Mouse (Mus musculus) heart, embryonic 16.5 days (tissue): ENCODE measurements at regions not wholly inside any gene's neighbourhood (a gene's known extent, or its start where the extent isn't known, plus 50 kb on each side); places are given as distances from the start of the nearest gene placed in this dataset.

Experiments used
- ATAC-seq: fragments of 200-750 bp; cut with Nextera tagmentation; replicated peaks from 2 replicates; pipeline ENCODE4 v1.8.0; 2017; ENCODE audit warnings: moderate number of reproducible peaks; ENCODE audit not compliant: insufficient read depth, low FRiP score; ENCODE audit errors: extremely low read depth
- H3K27ac ChIP-seq: fragments of 300-500 bp; sonication (generic); 2 replicates; pipeline ENCODE4 v1.5.1; 2014; ENCODE audit warnings: mild to moderate bottlenecking, low read length, control low read depth, moderate library complexity
- H3K27me3 ChIP-seq: fragments of 300-500 bp; sonication (generic); 2 replicates; pipeline ENCODE4 v1.6.1; 2014; ENCODE audit warnings: low read length, mixed read lengths; ENCODE audit not compliant: control insufficient read depth, insufficient read depth
- H3K36me3 ChIP-seq: fragments of 300-500 bp; sonication (generic); 2 replicates; pipeline ENCODE4 v1.6.1; 2014; ENCODE audit not compliant: control insufficient read depth, insufficient read depth
- H3K4me1 ChIP-seq: fragments of 300-500 bp; sonication (generic); 2 replicates; pipeline ENCODE4 v1.6.1; 2014; ENCODE audit warnings: low read length, mixed read lengths; ENCODE audit not compliant: control insufficient read depth, insufficient read depth
- H3K4me2 ChIP-seq: fragments of 300-500 bp; sonication (generic); 2 replicates; pipeline ENCODE4 v1.6.1; 2014; ENCODE audit warnings: low read depth, mild to moderate bottlenecking, control low read depth, low read length
- H3K4me3 ChIP-seq: fragments of 300-500 bp; sonication (generic); 2 replicates; pipeline ENCODE4 v1.5.1; 2014; ENCODE audit warnings: mild to moderate bottlenecking, control low read depth, low read length
- H3K9ac ChIP-seq: fragments of 300-500 bp; sonication (generic); 2 replicates; pipeline ENCODE4 v1.6.1; 2014; ENCODE audit warnings: low read length, control low read depth
- H3K9me3 ChIP-seq: fragments of 300-500 bp; sonication (generic); replicated peaks from 2 replicates; pipeline ENCODE4 v1.6.1; 2016; ENCODE audit warnings: low read length; ENCODE audit not compliant: control insufficient read depth
- WGBS: fragments of 180-500 bp; shearing (Covaris S2); extraction: QIAGEN DNeasy Blood & Tissue Kit; methylation state at CpG from one replicate; pipeline ENCODE4 v1.1.7; 2014; 5-methylcytosine and 5-hydroxymethylcytosine counted together

DNA sequence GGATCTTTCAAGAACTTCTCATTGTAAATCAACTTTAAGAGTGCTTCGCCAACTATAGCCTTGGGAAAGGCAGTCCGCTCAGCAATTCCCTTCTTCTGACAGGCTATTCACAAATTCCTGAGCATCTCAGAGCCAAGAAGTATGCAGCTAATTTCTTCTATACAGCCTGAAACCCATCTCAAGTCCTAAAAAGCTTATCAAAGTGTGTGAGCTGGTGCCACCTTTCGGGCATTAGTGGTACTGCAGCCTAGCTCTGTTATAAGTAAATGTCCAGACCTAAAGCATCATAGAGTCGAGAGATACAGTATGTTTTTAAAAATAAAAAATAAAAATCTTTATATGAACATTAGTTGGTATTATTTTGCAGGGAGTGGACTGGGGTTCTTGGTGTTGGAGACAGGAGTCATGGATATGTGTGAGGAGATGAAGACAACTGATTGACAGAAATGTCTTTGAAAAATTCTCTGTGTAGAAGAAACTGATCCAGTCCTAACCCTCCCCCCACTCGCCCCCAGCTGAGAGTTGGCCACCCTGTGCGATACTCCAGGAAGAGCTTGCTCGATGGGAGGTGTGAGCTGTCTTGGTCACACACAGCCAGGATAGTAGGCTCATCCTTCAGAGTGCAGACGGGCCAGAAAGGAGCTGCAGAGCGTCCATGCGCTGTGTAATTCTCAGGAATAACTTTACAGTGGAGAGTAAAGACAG is 56.4 kb downstream of the Bod1 start:
- Histone ChIP-seq H3K9me3 (no peaks in the 10 kb centered on the region), H3K36me3 (no peaks in the 10 kb centered on the region), H3K27ac (no peak overlapping the region), H3K4me2 (no peak overlapping the region), H3K9ac (no peak overlapping the region), H3K4me1 (peaks cover 19% of the 10 kb centered on the region), H3K27me3 (no peaks in the 10 kb centered on the region), H3K4me3 (no peak overlapping the region)
- 66% methylated on average over 10 of the region's 10 CpGs for WGBS
- no peak for ATAC-seq

DNA sequence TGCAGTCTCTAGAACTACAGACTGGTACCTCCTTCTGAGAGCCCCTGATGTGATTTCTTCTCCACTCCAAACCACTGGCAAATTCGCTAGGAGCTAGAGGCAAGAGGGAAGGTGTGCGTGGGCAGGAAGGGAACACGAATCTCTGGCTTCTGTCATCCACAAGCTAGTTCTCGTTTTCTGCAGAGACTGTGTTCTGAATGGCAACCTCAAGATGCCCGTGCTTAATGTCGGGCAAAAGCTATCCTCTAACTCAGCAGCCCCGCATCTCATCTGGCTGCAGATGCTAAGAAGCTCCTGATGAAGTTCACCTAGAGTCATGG is 57.3 kb downstream of the Bod1 start:
- Histone ChIP-seq H3K9me3 (no peaks in the 10 kb centered on the region), H3K27me3 (no peaks in the 10 kb centered on the region), H3K36me3 (no peaks in the 10 kb centered on the region), H3K4me1 (peaks cover 19% of the 10 kb centered on the region), H3K27ac (no peak overlapping the region), H3K9ac (no peak overlapping the region), H3K4me3 (no peak overlapping the region), H3K4me2 (no peak overlapping the region)
- WGBS: 74% methylated on average over 7 of the region's 7 CpGs
- ATAC-seq: no peak

DNA sequence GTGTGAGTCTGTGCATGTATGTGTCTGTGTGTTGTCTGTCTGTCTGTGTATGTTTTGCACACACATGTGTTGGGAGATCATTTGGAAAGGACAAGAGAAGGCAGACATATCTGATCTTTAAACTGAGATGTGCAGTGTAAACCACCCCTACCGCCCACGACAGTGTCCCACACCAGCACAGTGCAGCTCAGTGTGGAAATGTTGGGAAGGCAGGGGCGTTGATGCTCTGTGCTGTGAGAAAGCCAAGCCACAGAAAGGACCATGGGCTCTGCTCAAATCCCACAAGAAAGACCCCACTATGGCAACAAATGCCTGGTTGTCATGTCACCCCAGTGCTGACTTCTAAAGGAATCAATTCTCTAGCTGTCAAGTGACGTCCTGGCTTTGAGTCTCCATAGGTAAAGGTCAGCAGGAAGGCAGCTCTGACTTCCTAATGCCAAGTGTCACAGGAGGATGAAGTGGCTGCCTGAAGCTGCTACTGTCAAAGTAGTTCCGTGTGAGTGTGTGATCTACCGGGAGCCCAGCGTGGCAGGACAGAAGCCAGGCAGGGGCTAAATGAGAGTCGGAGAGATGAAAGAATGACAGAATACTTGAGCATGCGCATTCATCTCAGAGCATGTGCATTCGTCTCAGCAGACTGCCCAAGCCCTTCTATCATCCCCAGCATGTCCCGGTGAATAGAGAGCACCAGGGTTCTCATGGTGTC is 57.8 kb downstream of the Bod1 start:
- Histone ChIP-seq H3K27ac (no peak overlapping the region), H3K4me3 (no peak overlapping the region), H3K4me2 (no peak overlapping the region), H3K9ac (no peak overlapping the region), H3K36me3 (no peaks in the 10 kb centered on the region), H3K9me3 (no peaks in the 10 kb centered on the region), H3K27me3 (no peaks in the 10 kb centered on the region), H3K4me1 (peaks cover 19% of the 10 kb centered on the region)
- no peak for ATAC-seq
- WGBS: 40% methylated on average over 11 of the region's 11 CpGs

DNA sequence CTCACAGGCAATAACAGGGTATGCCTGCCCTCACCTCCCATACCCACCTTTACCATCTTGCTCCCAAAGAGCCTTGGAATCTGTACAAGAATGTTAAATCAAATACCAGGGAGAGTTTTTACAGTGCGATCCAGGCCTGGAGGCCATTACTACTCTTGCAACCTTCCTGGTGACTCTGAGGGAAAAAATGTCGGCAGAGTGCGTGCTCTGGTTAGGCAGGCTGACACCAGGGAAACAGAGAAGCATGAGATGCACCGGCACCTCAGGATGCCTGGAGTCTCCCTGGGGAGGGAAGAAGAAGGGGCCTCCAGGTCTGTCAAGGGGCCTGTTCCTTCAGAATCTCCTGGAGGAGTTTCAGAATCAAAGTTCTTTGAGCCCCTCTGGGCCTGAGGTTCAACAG is 63.2 kb downstream of the Bod1 start:
- 81% methylated on average over 4 of the region's 4 CpGs for WGBS
- no peak overlapping the region for H3K4me2 ChIP-seq
- no peaks in the 10 kb centered on the region for H3K36me3 ChIP-seq
- H3K27ac ChIP-seq: no peak overlapping the region
- H3K9me3 ChIP-seq: no peaks in the 10 kb centered on the region
- H3K4me1 ChIP-seq: peaks cover 21% of the 10 kb centered on the region
- H3K4me3 ChIP-seq: no peak overlapping the region
- H3K27me3 ChIP-seq: no peaks in the 10 kb centered on the region
- ATAC-seq: no peak
- no peak overlapping the region for H3K9ac ChIP-seq

DNA sequence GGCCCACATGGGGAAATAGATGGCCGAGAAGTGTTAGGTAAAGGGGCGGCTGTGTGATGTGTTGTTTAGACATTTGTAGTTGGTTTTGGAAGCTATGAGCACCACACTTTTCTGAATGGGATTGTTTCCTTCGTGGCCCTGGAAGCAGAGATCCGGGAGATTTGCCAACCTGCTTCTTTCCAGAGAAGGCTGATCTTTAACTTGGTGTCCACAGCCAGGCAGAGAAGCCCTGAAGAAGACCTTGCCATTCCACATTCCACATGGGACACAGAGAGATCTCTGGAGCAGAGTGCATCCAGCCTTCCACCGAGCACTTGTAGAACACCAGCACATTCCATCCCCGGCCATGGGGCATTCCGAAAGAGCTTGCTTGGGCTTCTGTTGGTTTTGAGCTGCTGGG is 70.2 kb downstream of the Bod1 start:
- ATAC-seq: no peak
- no peaks in the 10 kb centered on the region for H3K27me3 ChIP-seq
- no peak overlapping the region for H3K27ac ChIP-seq
- no peak overlapping the region for H3K4me3 ChIP-seq
- H3K4me1 ChIP-seq: peaks cover 28% of the 10 kb centered on the region
- no peak overlapping the region for H3K9ac ChIP-seq
- 76% methylated on average over 7 of the region's 7 CpGs for WGBS
- H3K36me3 ChIP-seq: no peaks in the 10 kb centered on the region
- no peak overlapping the region for H3K4me2 ChIP-seq
- H3K9me3 ChIP-seq: no peaks in the 10 kb centered on the region

DNA sequence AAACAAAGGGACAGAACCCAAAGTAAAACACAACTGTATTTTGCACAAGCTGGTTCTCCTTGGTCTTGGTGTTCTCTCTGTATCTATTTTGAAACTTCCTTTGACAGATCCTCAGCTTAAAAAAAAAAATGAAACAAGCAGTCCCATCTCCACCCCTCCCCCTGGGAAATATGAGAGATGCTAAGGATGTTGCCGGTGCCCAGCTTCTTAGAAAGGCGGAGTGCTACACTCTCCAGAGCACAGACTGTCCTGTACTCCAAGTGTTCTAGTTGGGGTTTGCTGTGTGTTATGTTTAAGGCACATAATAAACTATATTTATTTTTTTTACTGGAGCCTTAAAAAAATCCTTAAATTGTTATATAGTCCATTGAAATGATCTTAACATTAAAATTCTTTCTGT is 78.1 kb downstream of the Bod1 start:
- WGBS: 93% methylated on average over 2 of the region's 2 CpGs
- H3K4me3 ChIP-seq: no peak overlapping the region
- no peak overlapping the region for H3K4me2 ChIP-seq
- H3K9ac ChIP-seq: no peak overlapping the region
- H3K27me3 ChIP-seq: no peaks in the 10 kb centered on the region
- H3K27ac ChIP-seq: no peak overlapping the region
- no peak for ATAC-seq
- no peaks in the 10 kb centered on the region for H3K9me3 ChIP-seq
- peaks cover 10% of the 10 kb centered on the region; the same call in 1 of the 2 replicates for H3K4me1 ChIP-seq
- H3K36me3 ChIP-seq: no peaks in the 10 kb centered on the region

DNA sequence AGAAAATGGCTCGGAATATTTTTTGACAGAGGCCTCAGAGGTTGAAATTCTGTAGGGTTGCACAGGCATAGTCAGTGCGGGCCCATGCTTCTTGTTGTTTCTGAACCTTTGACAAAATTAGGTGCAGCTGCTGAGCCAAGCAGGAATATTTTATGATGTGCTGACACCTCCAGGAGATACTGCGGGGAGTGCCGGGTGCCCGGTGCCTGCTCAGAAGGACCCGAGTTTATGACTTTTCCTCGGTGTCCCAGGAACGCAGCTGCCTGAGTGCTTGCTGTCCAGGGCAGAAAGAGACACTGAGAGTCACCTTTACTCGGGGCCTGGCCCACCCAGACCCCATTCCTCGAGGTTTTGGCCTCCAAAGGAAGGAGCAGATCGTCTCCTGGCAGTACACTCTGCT is 79.6 kb downstream of the Bod1 start:
- no peak overlapping the region for H3K4me3 ChIP-seq
- H3K27me3 ChIP-seq: no peaks in the 10 kb centered on the region
- peak overlapping the region; percentile 7; the same call in 1 of the 2 replicates for H3K27ac ChIP-seq
- no peaks in the 10 kb centered on the region for H3K36me3 ChIP-seq
- H3K9me3 ChIP-seq: no peaks in the 10 kb centered on the region
- WGBS: 40% methylated on average over 11 of the region's 11 CpGs
- no peak overlapping the region for H3K4me2 ChIP-seq
- peaks cover 10% of the 10 kb centered on the region; the same call in 1 of the 2 replicates for H3K4me1 ChIP-seq
- H3K9ac ChIP-seq: no peak overlapping the region
- ATAC-seq: peak; percentile 49; the same call in 1 of the 2 replicates

DNA sequence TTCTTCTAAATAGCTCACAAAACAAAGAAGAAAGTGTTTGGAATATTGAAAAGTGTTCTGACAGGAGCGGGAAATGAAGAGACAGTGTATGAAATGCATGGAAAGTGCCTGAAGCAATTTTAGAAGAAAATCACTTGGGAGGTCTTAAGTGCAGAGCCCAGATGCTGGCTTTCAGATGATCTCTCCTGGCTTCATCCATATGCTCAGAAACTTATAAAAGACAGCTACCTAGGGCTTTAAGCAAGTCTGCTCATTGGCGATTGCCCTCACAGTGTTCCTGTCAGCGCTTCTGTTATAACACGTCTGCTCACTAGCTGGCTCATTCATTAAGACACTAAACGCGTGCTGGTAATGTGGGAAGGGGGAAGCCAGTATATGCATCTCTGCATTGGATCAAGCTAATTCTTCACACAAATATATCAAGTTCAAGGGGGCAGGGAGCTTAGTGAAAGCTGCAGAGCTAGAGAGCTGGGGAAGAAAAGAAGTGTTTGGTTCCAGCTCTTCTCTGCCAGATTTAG is 80.6 kb downstream of the Bod1 start:
- H3K4me1 ChIP-seq: peaks cover 10% of the 10 kb centered on the region; the same call in 1 of the 2 replicates
- H3K27me3 ChIP-seq: no peaks in the 10 kb centered on the region
- H3K4me2 ChIP-seq: no peak overlapping the region
- no peaks in the 10 kb centered on the region for H3K36me3 ChIP-seq
- no peak for ATAC-seq
- H3K27ac ChIP-seq: no peak overlapping the region
- 47% methylated on average over 6 of the region's 6 CpGs for WGBS
- no peak overlapping the region for H3K9ac ChIP-seq
- H3K4me3 ChIP-seq: no peak overlapping the region
- no peaks in the 10 kb centered on the region for H3K9me3 ChIP-seq

DNA sequence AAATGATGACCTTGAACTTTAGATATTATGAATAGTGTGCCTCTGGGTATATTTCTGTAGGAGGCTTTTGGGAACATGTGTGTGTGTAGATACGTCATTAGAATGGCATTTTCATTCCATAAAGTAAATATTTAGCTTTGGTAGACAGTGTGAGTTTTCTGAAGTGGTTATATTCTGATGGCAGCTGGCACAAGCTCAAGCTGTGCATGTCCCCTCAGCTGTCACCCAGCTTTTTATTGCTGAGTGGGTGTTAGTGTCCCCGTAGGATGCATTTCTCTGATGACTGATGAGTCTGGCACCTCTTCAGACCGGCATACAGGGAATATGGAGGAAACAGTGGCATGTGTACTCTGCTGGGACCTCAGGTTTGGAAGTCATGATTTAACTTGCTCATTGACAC is 96.7 kb downstream of the Bod1 start:
- ATAC-seq: no peak
- Histone ChIP-seq H3K9ac (no peak overlapping the region), H3K27me3 (no peaks in the 10 kb centered on the region), H3K4me1 (no peaks in the 10 kb centered on the region), H3K36me3 (no peaks in the 10 kb centered on the region), H3K4me3 (no peak overlapping the region), H3K27ac (no peak overlapping the region), H3K9me3 (no peaks in the 10 kb centered on the region; the same call in none of the 2 replicates), H3K4me2 (no peak overlapping the region)
- 69% methylated on average over 3 of the region's 3 CpGs for WGBS
